ENCODE assay signal across 1 mouse cellular context in the genomic region with DNA sequence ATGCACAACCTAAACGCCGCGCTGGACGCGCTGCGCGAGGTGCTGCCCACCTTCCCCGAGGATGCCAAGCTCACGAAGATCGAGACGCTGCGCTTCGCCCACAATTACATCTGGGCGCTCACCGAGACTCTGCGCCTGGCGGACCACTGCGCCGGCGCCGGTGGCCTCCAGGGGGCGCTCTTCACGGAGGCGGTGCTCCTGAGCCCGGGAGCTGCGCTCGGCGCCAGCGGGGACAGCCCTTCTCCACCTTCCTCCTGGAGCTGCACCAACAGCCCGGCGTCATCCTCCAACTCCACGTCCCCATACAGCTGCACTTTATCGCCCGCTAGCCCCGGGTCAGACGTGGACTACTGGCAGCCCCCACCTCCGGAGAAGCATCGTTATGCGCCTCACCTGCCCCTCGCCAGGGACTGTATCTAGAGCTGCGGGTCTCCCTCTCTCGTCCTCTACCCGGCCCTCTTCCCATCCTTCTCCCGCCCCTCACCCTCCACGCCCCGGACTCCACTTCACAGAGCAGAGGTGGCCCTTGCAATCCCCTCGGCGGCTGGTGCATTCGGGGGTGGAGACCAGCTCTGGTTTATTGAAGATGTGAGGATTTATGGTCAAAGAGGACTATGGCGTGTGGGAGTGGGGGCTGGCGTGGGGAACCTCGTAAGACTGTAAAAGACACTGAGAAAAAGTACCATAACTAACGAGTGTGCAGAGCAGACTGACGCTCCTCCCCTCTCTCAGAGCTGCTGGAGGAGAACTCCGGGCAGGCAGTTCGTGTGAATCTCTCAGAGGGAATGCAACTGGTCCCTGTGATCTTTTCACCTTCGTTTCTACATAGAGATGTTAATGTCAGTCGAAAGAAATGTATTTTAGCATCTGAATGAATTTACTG.
TF ChIP-seq lines count a peak whose summit lies in the region.

No protein-coding gene starts in this region.

TF ChIP-seq in myocyte, 11 proteins besides CTCF, POLR2A, EP300 and RAD21 (continued from another document):
- TF ChIP-seq TCF12 (IDR thresholded peaks at IDR 0.05; ENCODE audit: insufficient read depth, poor library complexity, severe bottlenecking) (no peak), E2F4 (IDR thresholded peaks at IDR 0.05; ENCODE audit: insufficient read depth) (no peak), SRF (IDR thresholded peaks at IDR 0.05; ENCODE audit: control insufficient read depth, insufficient read length, low read depth) (no peak), MYOD1 (IDR thresholded peaks at IDR 0.05; ENCODE audit: control insufficient read depth in 1 of 3, insufficient read length in 2 of 3, low read depth in 2 of 3) (no peak), POLR2AphosphoS2 (IDR thresholded peaks at IDR 0.05; ENCODE audit: insufficient read length, low read depth) (no peak)
